21 mouse cellular contexts compared by ENCODE assay signal in the genomic region with DNA sequence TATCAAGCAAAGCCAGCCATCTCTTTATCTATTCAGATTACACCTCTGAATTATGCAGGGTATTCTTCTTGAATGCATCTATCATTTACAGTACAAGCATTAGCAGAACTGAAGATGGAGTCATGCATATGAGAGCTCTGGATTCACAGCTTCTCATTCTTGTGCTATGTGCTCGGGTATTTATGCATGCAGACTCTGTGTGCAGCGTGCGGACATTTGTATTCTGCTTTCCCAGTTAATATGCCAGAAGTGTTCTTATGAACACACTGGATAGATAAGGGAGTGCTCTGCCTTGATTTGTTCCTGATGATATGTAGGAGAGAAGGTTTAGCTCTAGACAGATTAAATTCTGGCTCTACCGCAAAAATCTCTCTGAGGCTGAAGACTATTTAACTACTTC.
"Had no signal": no experiment of that assay in that cellular context is flagged by ENCODE, and none has a peak within 500 bp of the region (broad histone marks: within the 10 kb centered on the region; RNA-seq: fewer than 3 reads in every experiment).

No protein-coding gene starts in this region.

- H3K9me3 ChIP-seq: liver, embryonic 13.5 days; liver, embryonic 15.5 days; lung, embryonic 15.5 days; megakaryocyte, embryonic 14.5 days; neural tube, embryonic 13.5 days; neural tube, embryonic 15.5 days had no signal

- H3K4me3 ChIP-seq: liver, embryonic 13.5 days; liver, embryonic 15.5 days; lung, embryonic 15.5 days; megakaryocyte, embryonic 14.5 days; myocyte; neural tube, embryonic 13.5 days; neural tube, embryonic 15.5 days had no signal

- DNase-seq: liver, embryonic 13.5 days; liver, postnatal 0 days; lung, adult 2 months; lung, postnatal 14 days; lung, postnatal 36 days; right cerebral cortex, adult 18-20 months; right cerebral cortex, postnatal 25 days; right cerebral cortex, postnatal 4 days; spleen, adult 18-20 months; thymus, adult 18-20 months; thymus, postnatal 14 days; thymus, postnatal 36 days had no signal

- H3K27me3 ChIP-seq: liver, embryonic 13.5 days; liver, embryonic 15.5 days; lung, embryonic 15.5 days; megakaryocyte, embryonic 14.5 days; neural tube, embryonic 13.5 days; neural tube, embryonic 15.5 days had no signal

- H3K9ac ChIP-seq: liver, embryonic 13.5 days; liver, embryonic 15.5 days; liver, postnatal 0 days; lung, embryonic 15.5 days; neural tube, embryonic 13.5 days; neural tube, embryonic 15.5 days had no signal

- H3K4me1 ChIP-seq: liver, embryonic 13.5 days; liver, embryonic 15.5 days; lung, embryonic 15.5 days; megakaryocyte, embryonic 14.5 days; neural tube, embryonic 13.5 days; neural tube, embryonic 15.5 days had no signal

- H3K27ac ChIP-seq: liver, embryonic 13.5 days; liver, embryonic 15.5 days; lung, embryonic 15.5 days; macrophage; neural tube, embryonic 13.5 days; neural tube, embryonic 15.5 days had no signal

- H3K36me3 ChIP-seq: liver, embryonic 13.5 days; liver, embryonic 15.5 days; lung, embryonic 15.5 days; neural tube, embryonic 13.5 days; neural tube, embryonic 15.5 days had no signal

- ATAC-seq: liver, postnatal 0 days; lung, postnatal 0 days had no signal

- H3K4me2 ChIP-seq: liver, embryonic 11.5 days; liver, embryonic 13.5 days; liver, embryonic 15.5 days; lung, embryonic 15.5 days; neural tube, embryonic 13.5 days; neural tube, embryonic 15.5 days had no signal
